Mouse (Mus musculus) kidney, postnatal 36 days (tissue): ENCODE results near the gene Cav1.

Experiments
- DNase-seq, 2 experiments: peaks; one replicate each; pipeline ENCODE4 v3.0.0; 2021 to 2022; ENCODE audit warnings: mixed read lengths in 2 of 2

Gene Cav1

GRCm38 (mm10) chr6:17317944-17318343 is 11.8 kb downstream of the Cav1 start:
- no peak for DNase-seq

GRCm38 (mm10) chr6:17321976-17322375 is 15.8 kb downstream of the Cav1 start:
- DNase-seq: no peak

GRCm38 (mm10) chr6:17327216-17327615 is 21.1 kb downstream of the Cav1 start:
- DNase-seq: no peak

- DNase-seq: no peak
Measured at GRCm38 (mm10) chr6:17329801-17330200, 23.7 kb downstream of the Cav1 start.

GRCm38 (mm10) chr6:17337724-17338123 is 31.6 kb downstream of the Cav1 start:
- DNase-seq: no peak

GRCm38 (mm10) chr6:17340406-17340805 is 34.3 kb downstream of the Cav1 start:
- DNase-seq: no peak

DNA sequence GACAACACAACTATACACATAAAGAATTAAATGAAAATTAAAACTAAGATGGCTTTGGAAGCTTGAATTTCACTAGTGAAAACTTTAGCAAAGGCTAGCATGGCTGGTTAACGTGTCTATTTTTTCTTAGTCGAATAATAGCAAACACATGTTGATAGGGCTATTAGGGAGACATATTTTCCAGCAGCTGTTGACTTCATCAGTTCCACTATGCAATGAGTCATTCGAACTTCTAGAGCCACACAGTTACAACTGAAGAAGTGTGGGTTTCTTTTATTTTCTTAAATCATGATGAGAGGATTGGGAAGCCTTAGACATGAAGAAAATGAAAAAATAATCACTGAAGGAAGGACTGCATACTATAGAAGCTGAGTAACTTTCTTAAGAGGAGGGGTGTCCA is 41.9 kb downstream of the Cav1 start:
- no peak for DNase-seq

GRCm38 (mm10) chr6:17350803-17351202 is 44.7 kb downstream of the Cav1 start:
- DNase-seq: no peak

- peak; percentile 39 to 53 for DNase-seq
Measured at GRCm38 (mm10) chr6:17358896-17359690, 53.0 kb downstream of the Cav1 start.

- DNase-seq: no peak
Measured at GRCm38 (mm10) chr6:17362771-17363170, 56.6 kb downstream of the Cav1 start.

GRCm38 (mm10) chr6:17363446-17364179 is 57.5 kb downstream of the Cav1 start:
- DNase-seq: no peak

DNA sequence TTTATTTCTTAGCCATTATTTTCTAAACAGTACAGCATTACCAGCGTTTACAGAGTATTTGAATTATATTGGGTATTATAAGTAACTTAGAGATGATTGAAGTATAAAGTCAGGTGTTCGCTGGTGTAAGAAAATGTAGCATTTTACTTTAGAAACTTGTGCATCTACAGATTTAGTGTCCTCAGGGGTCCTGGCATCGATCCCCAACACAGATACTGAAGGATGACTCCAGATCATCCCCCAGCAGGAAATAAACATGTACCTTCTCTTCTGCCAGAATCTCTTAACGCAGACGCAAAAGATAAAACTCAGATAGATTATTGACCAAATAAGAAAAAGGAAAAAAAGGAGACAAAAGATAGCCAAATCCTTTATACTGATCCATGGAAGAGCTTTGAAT is 68.2 kb downstream of the Cav1 start:
- no peak for DNase-seq

DNA sequence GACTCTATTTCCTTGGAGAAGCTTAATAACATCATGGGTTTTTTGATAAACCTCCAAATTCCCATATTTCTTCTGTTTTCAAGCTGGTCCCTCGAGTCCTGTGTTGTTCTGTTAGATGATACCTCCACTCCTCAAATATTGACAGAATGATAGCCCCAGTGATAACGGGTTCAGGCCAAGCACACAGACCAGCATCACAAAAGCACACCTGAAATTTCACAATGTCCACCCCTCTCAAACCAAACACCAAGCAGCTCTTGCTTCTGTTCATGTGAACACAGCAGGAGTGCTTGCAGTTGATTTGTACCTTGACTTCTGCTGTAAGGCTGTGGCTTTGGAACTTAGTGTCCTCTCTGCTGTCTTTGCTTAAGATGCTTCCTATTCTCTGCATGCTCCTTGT is 71.2 kb downstream of the Cav1 start:
- no peak for DNase-seq

- no peak for DNase-seq
Measured at GRCm38 (mm10) chr6:17380102-17380501, 74.0 kb downstream of the Cav1 start.

DNA sequence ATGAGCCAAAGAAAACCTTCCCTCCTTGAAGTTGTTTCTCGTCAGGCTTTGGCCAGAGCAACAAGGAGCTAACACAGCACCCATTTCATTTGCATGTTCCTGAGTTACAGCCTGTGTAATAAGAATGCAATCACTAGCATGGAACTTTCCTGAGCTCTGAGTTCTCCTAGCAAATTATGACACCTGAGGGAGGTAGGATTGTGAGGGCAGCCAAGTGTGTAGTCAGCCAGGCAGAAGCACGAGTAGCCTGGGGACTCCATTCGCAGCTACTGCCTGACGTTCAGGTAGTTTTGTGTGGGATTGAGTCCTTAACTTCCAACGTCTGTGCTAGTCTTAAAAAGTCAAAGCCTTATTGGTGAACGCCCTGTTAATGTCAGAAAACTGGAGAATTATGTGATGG is 75.6 kb downstream of the Cav1 start:
- peak; percentile 30 to 44 for DNase-seq

GRCm38 (mm10) chr6:17385531-17385930 is 79.4 kb downstream of the Cav1 start:
- no peak for DNase-seq

GRCm38 (mm10) chr6:17387991-17388710 is 82.0 kb downstream of the Cav1 start:
- no peak for DNase-seq
